Mouse (Mus musculus) C2C12 (cell line): Measurements from ENCODE around the gene Gm16485.

Source experiments
- CTCF ChIP-seq: IDR thresholded peaks from one replicate; pipeline ENCODE4 v1.5.1; 2011; ENCODE audit not compliant: control insufficient read depth, insufficient read depth, insufficient read length
- FOSL1 ChIP-seq: IDR thresholded peaks from one replicate; pipeline ENCODE4 v1.8.0; 2011; ENCODE audit warnings: mild to moderate bottlenecking, low read length; ENCODE audit not compliant: poor library complexity, insufficient read depth, severe bottlenecking
- MAX ChIP-seq: IDR thresholded peaks from one replicate; pipeline ENCODE4 v1.6.1; 2011; ENCODE audit warnings: mild to moderate bottlenecking, control low read depth
- MYOG ChIP-seq: IDR thresholded peaks from one replicate; pipeline ENCODE4 v1.6.1; 2011; ENCODE audit not compliant: control insufficient read depth, insufficient read length; ENCODE audit errors: extremely low read depth
- USF1 ChIP-seq: IDR thresholded peaks from one replicate; pipeline ENCODE4 v1.6.1; 2011; ENCODE audit warnings: low read depth, mild to moderate bottlenecking, control low read depth, moderate library complexity

- TF ChIP-seq USF1 (no peak), MYOG (no peak), CTCF (no peak), MAX (no peak), FOSL1 (no peak)
Measured at GRCm38 (mm10) chr9:8982315-8982714, 10.7 kb downstream of the Gm16485 start.
